Mouse (Mus musculus) 416B (cell line): Measurements from ENCODE around the gene Cd300lg.

ENCODE experiments used
- DNase-seq: peaks from one replicate; pipeline ENCODE4 v3.0.0; 2011; ENCODE audit warnings: low read depth

The Cd300lg gene

DNA sequence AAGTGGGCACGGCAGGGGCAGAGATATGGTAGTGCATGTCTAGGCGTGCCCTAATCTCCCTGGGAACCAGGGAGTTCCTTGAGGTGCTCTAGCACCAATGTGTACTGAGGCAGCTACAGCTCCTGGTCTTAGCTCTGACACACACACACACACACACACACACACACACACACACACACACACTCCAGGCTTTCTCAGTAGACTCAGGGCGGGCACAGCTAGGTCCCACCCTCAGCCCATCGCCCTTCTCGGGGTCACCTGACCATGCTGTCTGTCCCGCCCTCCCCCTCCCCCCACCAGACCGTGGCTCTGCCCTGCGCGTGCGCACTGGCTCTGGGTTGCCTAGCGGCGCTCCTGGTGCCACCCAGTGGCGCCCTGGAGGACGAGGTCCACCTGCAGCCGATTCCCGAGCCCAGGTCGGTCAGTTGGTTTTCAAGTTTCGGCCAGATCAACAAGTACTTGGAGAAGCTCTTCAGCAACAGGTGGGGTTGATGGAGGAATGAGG, 55.6 kb downstream of the Cd300lg start:
- peak; percentile 85 for DNase-seq

DNA sequence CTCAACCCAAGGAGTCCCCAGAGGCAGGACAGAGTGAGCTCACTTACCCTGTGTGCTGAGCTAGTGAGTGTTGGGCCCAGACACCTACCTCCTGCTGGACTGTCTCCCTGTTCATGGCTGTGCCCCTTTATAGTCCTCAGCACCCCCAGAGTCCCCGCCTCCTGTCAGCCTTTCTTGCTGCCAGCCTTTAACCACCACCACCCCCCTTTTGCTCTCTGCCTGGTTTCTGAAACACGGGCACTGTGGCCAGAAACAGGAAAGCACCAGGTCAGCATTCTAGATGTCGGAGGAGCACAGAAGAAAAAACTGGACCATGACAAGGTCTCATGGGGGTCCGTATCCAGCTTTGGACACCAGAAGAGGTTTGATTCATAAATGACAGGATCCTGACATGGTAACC, 59.9 kb downstream of the Cd300lg start, which contains the start of gene Ppy:
Ppy (minus strand) TSS at position 101 of the 400 bp plus-strand sequence.
- no peak for DNase-seq

DNA sequence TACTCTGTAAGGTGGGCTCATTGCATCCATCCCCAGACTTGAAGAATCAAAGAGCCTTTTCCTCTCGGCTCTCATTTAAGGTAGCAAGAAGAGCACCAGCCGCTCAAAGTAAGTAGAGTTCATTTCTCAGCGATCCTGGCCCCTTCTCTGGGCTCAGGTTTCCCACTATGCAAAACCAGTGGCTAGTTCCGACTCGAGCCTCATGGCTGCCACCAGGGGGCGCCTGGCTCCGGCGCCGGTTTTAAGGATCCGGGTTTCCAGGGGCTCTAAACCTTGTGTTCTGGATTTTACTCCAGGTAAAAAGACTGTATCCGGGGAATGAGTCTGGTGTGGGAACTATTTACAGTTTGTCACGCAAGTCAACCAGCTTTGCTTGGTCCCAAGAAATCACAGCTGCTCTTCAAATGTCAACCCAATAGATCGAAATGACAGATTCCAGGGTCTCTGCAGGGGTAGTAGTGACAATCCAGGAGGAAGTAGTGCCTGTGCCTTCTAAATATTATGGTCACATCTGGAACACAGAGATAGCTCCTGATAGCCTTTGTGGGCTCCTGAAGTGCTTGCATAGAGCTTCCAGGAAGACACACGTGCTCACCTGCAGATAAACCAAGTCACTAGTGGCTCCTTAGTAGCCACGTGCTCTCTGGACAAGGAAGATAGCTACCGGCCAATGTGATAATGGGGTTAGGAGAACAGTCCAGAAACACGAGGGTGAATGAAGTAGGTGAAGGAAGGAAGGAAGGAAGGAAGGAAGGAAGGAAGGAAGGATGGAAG, 61.4 kb downstream of the Cd300lg start:
- peak; percentile 60 for DNase-seq
